Mouse (Mus musculus) 3T3-L1 (cell line): Measurements from ENCODE around the gene Lrrc23.
"Not testable (repeated sequence)": the region's sequence is repeated elsewhere in the genome, so short reads cannot be mapped to it uniquely, and the experiment has no call there.

Source experiments
- DNase-seq: peaks from one replicate; pipeline ENCODE4 v3.0.0-alpha.2; 2015; ENCODE audit warnings: low read depth, low spot score

The Lrrc23 gene

GRCm38 (mm10) chr6:124807986-124808357 lies 28.4 kb upstream of the Lrrc23 start:
- DNase-seq: no peak

DNA sequence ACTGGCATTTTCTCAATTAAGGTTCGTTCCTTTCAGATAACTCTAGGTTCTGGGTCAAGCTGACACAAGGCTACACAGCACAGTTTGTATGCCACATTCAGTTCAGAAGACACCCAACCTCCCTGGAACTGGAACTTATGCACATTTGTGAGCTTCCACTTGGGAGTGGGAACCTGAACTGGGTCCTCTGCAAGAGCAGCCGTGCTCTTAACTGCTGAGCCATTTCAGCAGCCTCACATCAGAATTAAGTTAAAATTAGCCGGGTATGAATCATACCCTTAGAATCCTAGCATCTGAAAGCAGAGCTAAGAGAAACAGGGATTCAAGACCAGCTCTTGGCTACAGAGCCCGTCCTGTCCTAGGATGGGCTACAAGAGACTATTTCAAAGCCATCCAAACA lies 27.8 kb upstream of the Lrrc23 start:
- peak; percentile 68 for DNase-seq

DNA sequence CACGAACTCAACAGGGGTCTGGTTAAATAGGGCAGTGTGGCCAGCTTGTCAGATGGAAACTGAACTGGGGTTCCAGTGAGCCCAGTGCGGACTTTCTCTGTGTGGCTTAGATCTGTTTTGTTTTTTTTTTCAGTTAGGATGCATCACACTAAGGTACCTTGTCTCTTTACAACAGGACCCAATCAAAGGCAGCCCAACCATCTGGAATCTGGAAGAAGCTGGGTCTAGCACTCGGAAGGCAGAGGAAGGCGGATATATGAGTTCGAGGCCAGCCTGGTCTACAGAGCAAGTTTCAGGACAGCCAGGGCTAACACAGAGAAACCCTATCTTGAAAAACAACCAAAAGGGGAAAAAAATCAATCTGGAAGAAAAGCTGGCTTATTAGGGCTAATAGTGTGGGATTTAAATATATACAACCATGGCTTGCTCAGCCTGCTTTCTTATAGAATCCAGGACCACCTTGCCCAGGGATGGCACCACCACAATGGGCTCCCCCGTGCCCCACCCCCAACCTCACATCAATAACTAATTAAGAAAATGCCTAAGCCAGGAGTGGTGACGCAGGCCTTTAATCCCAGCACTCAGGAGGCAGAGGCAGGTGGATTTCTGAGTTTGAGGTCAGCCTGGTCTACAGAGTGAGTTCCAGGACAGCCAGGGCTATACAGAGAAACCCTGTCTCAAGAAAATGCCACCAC lies 27.1 kb upstream of the Lrrc23 start:
- no peak for DNase-seq

DNA sequence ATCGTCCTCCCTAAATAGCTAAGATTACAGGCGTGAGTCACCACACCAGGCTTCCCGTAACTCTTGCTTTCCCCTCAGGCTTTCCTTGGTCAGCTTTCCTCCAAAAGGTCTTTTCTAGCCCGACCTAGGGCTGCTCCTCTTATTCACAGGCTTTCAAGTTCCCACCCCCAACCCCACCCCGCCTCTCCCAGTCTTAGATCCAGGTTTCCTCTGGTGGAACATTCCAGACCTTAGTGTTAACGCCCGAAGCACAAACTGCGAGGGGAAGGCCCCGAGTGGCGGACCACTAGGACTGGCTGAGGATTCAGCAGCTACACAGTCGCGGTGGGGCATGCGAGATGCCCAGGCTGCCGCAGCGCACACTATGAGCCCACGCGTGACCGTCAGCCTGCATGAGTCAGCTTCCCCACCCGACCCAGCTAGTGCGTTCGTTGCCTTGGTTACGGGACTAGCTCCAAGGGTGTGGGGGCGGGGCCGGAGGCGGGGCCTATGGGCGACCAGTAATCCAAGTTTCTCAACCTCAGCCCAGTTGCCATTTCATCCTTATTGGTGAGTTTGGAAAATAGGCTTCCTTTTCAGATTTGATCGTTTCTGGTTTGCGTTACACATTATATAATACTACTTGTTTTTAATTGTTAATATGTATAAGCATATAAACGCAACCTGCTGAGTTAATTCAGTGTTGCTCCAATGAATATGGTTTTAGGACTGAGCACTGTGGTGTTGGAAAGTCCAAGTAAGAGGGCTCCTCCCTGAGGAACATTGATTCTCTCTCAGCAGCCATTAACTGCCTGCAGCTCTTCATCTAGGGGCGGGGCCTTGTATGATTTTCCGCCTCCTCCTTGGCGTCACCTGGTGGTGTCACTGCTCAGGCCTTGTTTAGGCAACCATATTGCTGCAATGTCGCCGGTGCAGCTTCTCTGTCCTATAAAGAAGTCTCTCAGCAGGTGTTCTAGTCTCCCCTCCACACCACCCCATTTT lies 26.1 kb upstream of the Lrrc23 start:
- DNase-seq: peak; percentile 99

DNA sequence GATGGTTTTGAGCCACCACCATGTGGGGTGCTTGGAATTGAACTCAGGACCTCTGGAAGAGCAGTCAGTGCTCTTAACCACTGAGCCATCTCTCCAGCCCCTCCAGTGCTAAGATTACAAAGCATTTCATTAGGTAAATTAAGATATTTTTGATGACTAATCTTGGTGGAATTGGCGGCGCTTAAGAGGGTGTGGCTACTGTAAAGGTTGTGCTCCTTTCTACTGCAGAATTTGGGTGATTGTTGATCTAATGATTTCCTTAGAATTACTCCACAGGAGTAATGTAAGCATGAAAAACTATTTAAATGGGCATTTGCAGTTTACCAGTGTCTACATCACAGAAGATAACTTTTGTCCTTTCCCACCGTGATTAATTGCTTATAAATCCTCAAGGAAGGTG lies 24.8 kb upstream of the Lrrc23 start:
- DNase-seq: no peak

DNA sequence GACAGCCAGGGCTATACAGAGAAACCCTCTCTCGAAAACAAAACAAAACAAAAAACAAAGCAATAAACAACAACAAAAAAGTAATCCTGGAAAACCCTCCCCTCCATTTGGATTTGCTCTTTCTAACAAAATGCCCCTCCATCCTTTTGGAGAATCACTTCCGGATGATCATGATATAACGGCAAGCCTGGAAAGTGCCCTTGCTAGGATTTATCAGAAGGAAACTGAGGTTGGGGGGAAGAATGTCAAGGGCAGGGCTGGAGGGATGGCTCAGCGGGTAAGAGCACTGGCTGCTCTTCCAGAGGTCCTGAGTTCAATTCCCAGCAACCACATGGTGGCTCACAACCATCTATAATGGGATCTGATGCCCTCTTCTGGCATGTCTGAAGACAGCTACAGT lies 24.2 kb upstream of the Lrrc23 start:
- DNase-seq: not testable (repeated sequence)

GRCm38 (mm10) chr6:124803061-124803460 lies 23.5 kb upstream of the Lrrc23 start:
- DNase-seq: no peak

GRCm38 (mm10) chr6:124802400-124802799 lies 22.9 kb upstream of the Lrrc23 start:
- not testable (repeated sequence) for DNase-seq

DNA sequence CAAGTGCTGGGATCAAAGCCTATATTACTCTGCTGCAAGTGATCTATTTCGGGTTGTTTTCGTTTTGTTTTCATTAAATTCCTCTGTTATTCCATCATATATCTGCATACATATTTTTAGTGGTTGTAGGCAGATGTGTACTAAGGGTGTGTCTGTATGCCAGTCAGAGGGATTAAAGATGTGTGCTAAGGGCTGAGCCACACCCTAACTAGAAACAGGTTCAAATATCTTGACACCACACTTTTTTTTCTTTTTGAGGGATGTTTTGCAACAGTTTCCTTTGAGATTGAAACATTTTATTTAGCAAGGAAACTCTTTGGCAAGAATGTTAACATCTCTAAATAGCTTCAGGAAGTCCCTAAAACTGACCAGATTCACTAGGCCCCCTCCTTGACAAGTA lies 16.7 kb upstream of the Lrrc23 start:
- peak; percentile 60 for DNase-seq

GRCm38 (mm10) chr6:124795781-124796180 lies 16.3 kb upstream of the Lrrc23 start:
- DNase-seq: no peak

DNA sequence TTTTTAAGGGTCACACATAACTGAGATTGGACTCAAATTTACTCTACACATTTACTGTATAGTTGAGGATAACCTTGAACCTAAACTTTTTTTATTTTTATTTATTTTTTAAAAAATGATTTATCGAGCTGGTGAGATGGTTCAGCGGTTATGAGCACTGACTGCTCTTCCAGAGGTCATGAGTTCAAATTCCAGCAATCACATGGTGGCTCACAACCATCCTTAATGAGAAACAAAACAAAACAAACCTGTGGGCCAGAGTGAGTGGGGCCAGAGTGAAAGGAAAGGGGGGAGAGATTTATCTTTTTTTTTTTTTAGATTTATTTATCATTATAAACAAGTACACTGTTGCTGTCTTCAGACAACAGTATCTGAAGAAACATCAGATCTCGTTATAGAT lies 12.4 kb upstream of the Lrrc23 start:
- no peak for DNase-seq

GRCm38 (mm10) chr6:124790121-124790520 lies 10.6 kb upstream of the Lrrc23 start:
- DNase-seq: no peak

- peak; percentile 35 for DNase-seq
These were observed 10.0 kb upstream of the Lrrc23 start for GRCm38 (mm10) chr6:124789519-124789918.

- DNase-seq: no peak
These were observed 8.2 kb upstream of the Lrrc23 start for GRCm38 (mm10) chr6:124787722-124788121.

GRCm38 (mm10) chr6:124786756-124787420 lies 7.4 kb upstream of the Lrrc23 start:
- DNase-seq: no peak

GRCm38 (mm10) chr6:124782436-124782835 lies 2.9 kb upstream of the Lrrc23 start:
- DNase-seq: peak; percentile 95

DNA sequence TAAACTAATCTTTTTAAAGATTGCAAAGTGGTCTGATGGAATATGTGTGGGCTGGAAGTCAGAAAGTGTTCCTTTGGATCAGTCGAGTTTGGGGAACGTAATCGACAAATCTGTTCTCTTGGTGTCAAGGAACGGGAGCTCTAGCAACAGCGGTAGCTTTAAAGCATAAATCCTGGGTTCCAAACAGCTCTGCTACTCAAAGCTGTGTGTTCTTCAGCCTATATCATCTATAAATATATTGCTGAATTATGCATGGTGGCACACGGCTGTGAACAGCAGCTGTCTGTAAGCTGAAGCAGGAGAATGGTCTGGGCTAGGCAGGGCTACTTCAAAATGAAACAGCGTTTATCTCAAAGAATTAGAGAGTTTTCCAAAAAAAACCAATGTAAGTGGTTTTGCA lies 1.4 kb upstream of the Lrrc23 start:
- no peak for DNase-seq

DNA sequence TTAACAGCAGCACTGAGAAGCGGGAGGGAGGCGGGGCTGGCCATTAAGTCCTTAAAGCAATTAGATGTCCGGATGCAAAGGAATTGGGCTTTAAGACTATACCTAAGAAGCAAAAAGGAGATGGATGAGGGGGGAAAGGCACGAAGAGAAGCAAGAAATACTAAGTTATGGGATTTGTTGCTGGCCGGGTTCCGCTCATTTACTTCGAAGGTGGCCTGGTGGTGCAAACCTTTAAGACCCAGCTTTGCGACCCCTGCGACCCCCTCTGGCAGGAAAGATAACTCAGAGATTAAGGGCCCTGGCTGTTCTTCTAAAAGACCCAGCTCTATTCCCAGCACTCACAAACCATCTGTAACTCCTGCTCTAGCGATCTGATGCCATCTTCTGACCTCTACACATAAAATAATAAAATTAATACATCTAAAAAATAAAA lies 473 bp upstream of the Lrrc23 start:
- DNase-seq: no peak

DNA sequence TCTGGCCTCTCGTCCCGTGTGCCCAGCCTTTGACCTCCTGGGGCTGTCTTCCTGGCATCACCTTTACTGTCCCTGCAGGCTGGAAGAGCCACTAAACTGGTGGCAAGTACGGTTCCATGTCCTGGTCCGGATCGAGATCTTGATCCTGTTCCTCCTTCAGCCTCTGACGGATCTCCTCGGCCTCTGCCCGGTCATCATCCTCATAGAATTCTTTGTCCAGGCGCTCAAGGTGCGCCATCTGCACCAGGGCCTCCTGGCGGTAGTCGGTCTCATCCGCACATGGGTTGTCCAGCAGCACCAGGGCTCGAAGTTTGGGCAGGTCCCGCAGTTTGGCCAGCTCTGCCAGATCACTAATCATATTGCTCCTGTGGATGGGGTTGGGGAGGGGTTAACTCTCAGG lies 9.0 kb downstream of the Lrrc23 start:
- no peak for DNase-seq

DNA sequence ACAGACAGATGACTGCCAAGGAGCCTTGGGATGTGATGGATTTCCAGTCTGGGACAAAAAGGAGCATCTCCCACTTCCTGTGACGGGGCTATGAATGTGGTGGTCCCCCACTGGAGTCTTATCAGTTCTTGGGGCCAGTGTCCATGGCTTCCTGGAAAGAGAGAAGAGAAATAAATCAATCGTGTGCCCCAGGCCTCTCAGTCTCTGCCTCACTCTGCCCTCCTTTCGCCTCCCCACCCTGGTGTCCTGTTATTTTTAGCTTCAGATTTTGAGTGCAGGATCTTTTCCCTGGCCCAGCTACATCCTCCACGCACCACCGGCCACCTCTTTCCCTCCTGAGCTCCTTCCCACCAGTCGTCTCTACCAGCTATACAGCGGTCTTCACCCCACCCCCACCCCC lies 9.5 kb downstream of the Lrrc23 start:
- DNase-seq: no peak

GRCm38 (mm10) chr6:124769101-124769765 lies 10.3 kb downstream of the Lrrc23 start, which contains the start of gene Eno2:
Gene Eno2 (minus strand): TSS chr6:124769673.
- no peak for DNase-seq

DNA sequence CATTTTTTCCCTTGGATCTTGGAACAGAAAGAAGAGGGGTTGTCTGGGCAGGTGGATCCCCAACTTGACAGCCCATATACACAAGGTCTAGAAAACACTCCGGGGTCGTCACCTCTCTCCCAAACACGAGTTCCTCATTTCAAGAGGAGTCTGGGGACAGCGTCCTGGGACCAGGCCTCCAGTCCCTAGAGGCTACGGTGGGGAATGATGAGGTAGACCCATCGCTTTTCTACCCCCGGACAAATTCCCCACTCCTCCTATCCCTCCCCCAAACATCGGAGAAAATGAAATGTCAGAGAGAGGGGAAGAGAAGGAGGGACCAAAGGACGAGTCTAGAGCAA lies 10.9 kb downstream of the Lrrc23 start:
- no peak for DNase-seq
